Mouse (Mus musculus) frontal cortex, postnatal 25 days (tissue): ENCODE data around the gene Rps19.
A peak's percentile ranks its signal among the peaks of the same experiment; 100 is the strongest.
"Not testable (repeated sequence)": the region's sequence is repeated elsewhere in the genome, so short reads cannot be mapped to it uniquely, and the experiment has no call there.

Source experiments
- DNase-seq, 2 experiments: peaks; one replicate each; pipeline ENCODE4 v3.0.0; 2022; ENCODE audit warnings: low spot score in 2 of 2

Rps19 gene

GRCm38 (mm10) chr7:24883896-24884692 lies at the start of gene Rps19:
Gene Rps19, plus strand, starts transcription at chr7:24884371.
- DNase-seq = peak; percentile 94 to 95

- DNase-seq = not testable (repeated sequence)
These were observed 45.3 kb upstream of the Rps19 start for GRCm38 (mm10) chr7:24838732-24839409.

- no peak for DNase-seq
These were observed 44.8 kb upstream of the Rps19 start for GRCm38 (mm10) chr7:24839410-24839808.

- no peak for DNase-seq
These were observed 43.8 kb upstream of the Rps19 start for GRCm38 (mm10) chr7:24840331-24840730.

GRCm38 (mm10) chr7:24841009-24841408 lies 43.2 kb upstream of the Rps19 start:
- DNase-seq = no peak

- DNase-seq = no peak
These were observed 40.0 kb upstream of the Rps19 start for GRCm38 (mm10) chr7:24844144-24844543.

GRCm38 (mm10) chr7:24845181-24845580 lies 39.0 kb upstream of the Rps19 start:
- no peak for DNase-seq

GRCm38 (mm10) chr7:24845713-24846112 lies 38.5 kb upstream of the Rps19 start:
- DNase-seq = no peak

GRCm38 (mm10) chr7:24846576-24846975 lies 37.6 kb upstream of the Rps19 start:
- DNase-seq = not testable (repeated sequence)

- peak; percentile 23 to 26 for DNase-seq
These were observed 34.0 kb upstream of the Rps19 start for GRCm38 (mm10) chr7:24850162-24850561.

- no peak for DNase-seq
These were observed 33.3 kb upstream of the Rps19 start for GRCm38 (mm10) chr7:24850899-24851303.

GRCm38 (mm10) chr7:24851596-24852325 lies 32.4 kb upstream of the Rps19 start:
- DNase-seq = no peak

- DNase-seq = no peak
These were observed 31.5 kb upstream of the Rps19 start for GRCm38 (mm10) chr7:24852557-24853232.

GRCm38 (mm10) chr7:24853233-24853563 lies 31.0 kb upstream of the Rps19 start:
- no peak for DNase-seq

- no peak for DNase-seq
These were observed 30.5 kb upstream of the Rps19 start for GRCm38 (mm10) chr7:24853695-24854094.

- DNase-seq = no peak
These were observed 27.6 kb upstream of the Rps19 start for GRCm38 (mm10) chr7:24856460-24857120.

GRCm38 (mm10) chr7:24859234-24859633 lies 24.9 kb upstream of the Rps19 start:
- DNase-seq = no peak

- DNase-seq = no peak
These were observed 22.3 kb upstream of the Rps19 start, which contains the start of gene Gm9844 for GRCm38 (mm10) chr7:24861913-24862312. Gene Gm9844, plus strand, starts transcription at chr7:24862213.

GRCm38 (mm10) chr7:24862853-24863252 lies 21.3 kb upstream of the Rps19 start:
- DNase-seq = no peak

GRCm38 (mm10) chr7:24864156-24864555 lies 20.0 kb upstream of the Rps19 start:
- DNase-seq = no peak

- DNase-seq = no peak
These were observed 15.1 kb upstream of the Rps19 start for GRCm38 (mm10) chr7:24869080-24869479.
